Mouse (Mus musculus) frontal cortex, adult 2 months (tissue): ENCODE data around the gene Lhpp. TPM values are rescaled to one million over a fixed set of nuclear protein-coding genes. Genes with fewer than 3 reads are reported as not detected.

ENCODE experiments used
- DNase-seq, 2 experiments: peaks; one replicate each; pipeline ENCODE4 v3.0.0; 2022; ENCODE audit warnings: low spot score in 1 of 2; ENCODE audit errors: extremely low spot score in 1 of 2
- polyA plus RNA-seq: library from polyadenylated mRNA; depleted of rRNA; stranded (reverse); fragments of >200 nt; gene quantifications from 2 replicates; pipeline ENCODE4 v1.2.3, GENCODE M21; 2012

Lhpp gene
- polyA plus RNA-seq, 1 experiment, result 29.2 TPM

- DNase-seq, result no peak
Measured at GRCm38 (mm10) chr7:132597251-132598041, 13.0 kb upstream of the Lhpp start.

- no peak for DNase-seq
Measured at GRCm38 (mm10) chr7:132599071-132599975, 11.1 kb upstream of the Lhpp start, which contains the start of gene Nkx1-2. Gene Nkx1-2 (minus strand): TSS chr7:132599637.

GRCm38 (mm10) chr7:132600026-132600425 is 10.4 kb upstream of the Lhpp start:
- DNase-seq, result no peak

- no peak for DNase-seq
Measured at GRCm38 (mm10) chr7:132600926-132601325, 9.5 kb upstream of the Lhpp start.

- DNase-seq, result no peak
Measured at GRCm38 (mm10) chr7:132604720-132605119, 5.7 kb upstream of the Lhpp start.

- no peak for DNase-seq
Measured at GRCm38 (mm10) chr7:132605689-132606088, 4.7 kb upstream of the Lhpp start.

- DNase-seq, result no peak
Measured at GRCm38 (mm10) chr7:132608316-132609020, 2.0 kb upstream of the Lhpp start.

- DNase-seq, result no peak
Measured at GRCm38 (mm10) chr7:132611530-132611929, 1.1 kb downstream of the Lhpp start.

- DNase-seq, result no peak
Measured at GRCm38 (mm10) chr7:132615346-132615745, 4.9 kb downstream of the Lhpp start.

- DNase-seq, result no peak
Measured at GRCm38 (mm10) chr7:132616391-132616790, 6.0 kb downstream of the Lhpp start.

- no peak for DNase-seq
Measured at GRCm38 (mm10) chr7:132617021-132617564, 6.7 kb downstream of the Lhpp start.

GRCm38 (mm10) chr7:132619549-132619948 is 9.1 kb downstream of the Lhpp start:
- no peak for DNase-seq

- DNase-seq, result no peak
Measured at GRCm38 (mm10) chr7:132619975-132620918, 9.8 kb downstream of the Lhpp start.

GRCm38 (mm10) chr7:132624161-132624560 is 13.7 kb downstream of the Lhpp start:
- no peak for DNase-seq

- DNase-seq, result no peak
Measured at GRCm38 (mm10) chr7:132626174-132626573, 15.7 kb downstream of the Lhpp start.

- DNase-seq, result no peak
Measured at GRCm38 (mm10) chr7:132627448-132627847, 17.0 kb downstream of the Lhpp start.

GRCm38 (mm10) chr7:132631313-132631712 is 20.9 kb downstream of the Lhpp start:
- DNase-seq, result peak in 1 of 2 experiments; percentile 73

GRCm38 (mm10) chr7:132637292-132637691 is 26.9 kb downstream of the Lhpp start:
- DNase-seq, result no peak

- peak in 1 of 2 experiments; percentile 86 for DNase-seq
Measured at GRCm38 (mm10) chr7:132638446-132639087, 28.1 kb downstream of the Lhpp start.
